In genomic region chr17:86832562-86833327, GRCm38 (mm10) we compare ENCODE assay signal across 8 mouse cellular contexts.
DNase-seq lines count a peak whose midpoint lies in the region; ATAC-seq and TF ChIP-seq lines count a peak whose summit lies in the region.

No protein-coding gene starts in this region.

- WGBS in heart, embryonic 10.5 days = 70% methylated on average over 19 of the region's 19 CpGs
- 64% methylated on average over 19 of the region's 19 CpGs for WGBS in liver, postnatal 0 days (ENCODE audit: insufficient replicate concordance)

- TF ChIP-seq EP300 in liver, postnatal 0 days (IDR thresholded peaks at IDR 0.05; ENCODE audit: low read depth) = no peak

- H3K9ac ChIP-seq in liver, postnatal 0 days (replicated peaks) = no peak overlapping the region

- DNase-seq in heart, embryonic 10.5 days (ENCODE audit: low spot score) = peak; percentile 66
- DNase-seq in heart, postnatal 25 days (ENCODE audit: low spot score) = no peak
- DNase-seq in urinary bladder, postnatal 25 days (ENCODE audit: low spot score) = peak; percentile 30
- DNase-seq in urinary bladder, postnatal 36 days (ENCODE audit: low spot score in 2 of 2) = no peak
- DNase-seq in embryo, embryonic 9.5 days (ENCODE audit: extremely low spot score) = peak; percentile 24
- peak; percentile 61 for DNase-seq in liver, postnatal 0 days
- no peak for DNase-seq in right cerebral cortex, postnatal 14 days

- intact Hi-C loops in heart, postnatal 25 days (cut with DNase I) = loop anchor here (5.0 kb wide), 1 partner anchor 335 kb away; no protein-coding TSS in a partner anchor

- H3K9me3 ChIP-seq in heart, embryonic 10.5 days = no peaks in the 10 kb centered on the region
- H3K9me3 ChIP-seq in liver, postnatal 0 days (ENCODE audit: low read length) = no peaks in the 10 kb centered on the region

- H3K4me3 ChIP-seq in heart, embryonic 10.5 days = no peak overlapping the region
- H3K4me3 ChIP-seq in liver, postnatal 0 days (ENCODE audit: low read depth, low read length) = no peak overlapping the region

- H3K36me3 ChIP-seq in heart, embryonic 10.5 days = peaks cover 17% of the 10 kb centered on the region
- peaks cover 28% of the 10 kb centered on the region for H3K36me3 ChIP-seq in liver, postnatal 0 days (replicated peaks; ENCODE audit: insufficient read depth, low read length)

- TF ChIP-seq CTCF in liver, postnatal 0 days (IDR thresholded peaks at IDR 0.05; ENCODE audit: low read depth) = peak; percentile 85

- peaks cover 9% of the 10 kb centered on the region; the same call in 1 of the 2 replicates for H3K27me3 ChIP-seq in heart, embryonic 10.5 days (ENCODE audit: insufficient read depth, poor library complexity, severe bottlenecking)
- no peaks in the 10 kb centered on the region for H3K27me3 ChIP-seq in liver, postnatal 0 days (ENCODE audit: insufficient read depth, low read length)

- ATAC-seq in liver, postnatal 0 days = 0 out of 2 replicates have a peak, but pooled peaks have one; percentile 37
- no peak for ATAC-seq in erythroblast, adult 5-6 weeks (replicated peaks; ENCODE audit: low FRiP score, poor library complexity, severe bottlenecking)

- no peaks in the 10 kb centered on the region for H3K4me1 ChIP-seq in heart, embryonic 10.5 days
- no peaks in the 10 kb centered on the region for H3K4me1 ChIP-seq in liver, postnatal 0 days (ENCODE audit: insufficient read depth)

- H3K4me2 ChIP-seq in liver, postnatal 0 days (ENCODE audit: low read depth, low read length) = no peak overlapping the region

- no peak overlapping the region for H3K27ac ChIP-seq in heart, embryonic 10.5 days
- H3K27ac ChIP-seq in liver, postnatal 0 days (ENCODE audit: low read depth) = no peak overlapping the region

Comparison
In these comparisons a context has a peak if more than half of its experiments do, and no peak if none do; other contexts are left out.
1. DNase-seq: peak in heart, embryonic 10.5 days (single experiment), urinary bladder, postnatal 25 days (single experiment), embryo, embryonic 9.5 days (single experiment) and liver, postnatal 0 days (single experiment); none in heart, postnatal 25 days (single experiment), urinary bladder, postnatal 36 days (0 of 2) and right cerebral cortex, postnatal 14 days (single experiment).